Mouse (Mus musculus) spleen, adult 2 months (tissue): ENCODE data around the gene Rps3.

Experiments used
- CTCF ChIP-seq: fragments of 200-500 bp; IDR thresholded peaks from 2 replicates; pipeline ENCODE4 v1.5.1; 2011; ENCODE audit warnings: mild to moderate bottlenecking, inconsistent platforms; ENCODE audit not compliant: insufficient read depth, insufficient read length, insufficient replicate concordance; ENCODE audit errors: extremely low read depth
- POLR2A ChIP-seq: fragments of 200-500 bp; IDR thresholded peaks from 2 replicates; pipeline ENCODE4 v1.6.1; 2011; ENCODE audit warnings: low read depth, low read length, inconsistent platforms

DNA sequence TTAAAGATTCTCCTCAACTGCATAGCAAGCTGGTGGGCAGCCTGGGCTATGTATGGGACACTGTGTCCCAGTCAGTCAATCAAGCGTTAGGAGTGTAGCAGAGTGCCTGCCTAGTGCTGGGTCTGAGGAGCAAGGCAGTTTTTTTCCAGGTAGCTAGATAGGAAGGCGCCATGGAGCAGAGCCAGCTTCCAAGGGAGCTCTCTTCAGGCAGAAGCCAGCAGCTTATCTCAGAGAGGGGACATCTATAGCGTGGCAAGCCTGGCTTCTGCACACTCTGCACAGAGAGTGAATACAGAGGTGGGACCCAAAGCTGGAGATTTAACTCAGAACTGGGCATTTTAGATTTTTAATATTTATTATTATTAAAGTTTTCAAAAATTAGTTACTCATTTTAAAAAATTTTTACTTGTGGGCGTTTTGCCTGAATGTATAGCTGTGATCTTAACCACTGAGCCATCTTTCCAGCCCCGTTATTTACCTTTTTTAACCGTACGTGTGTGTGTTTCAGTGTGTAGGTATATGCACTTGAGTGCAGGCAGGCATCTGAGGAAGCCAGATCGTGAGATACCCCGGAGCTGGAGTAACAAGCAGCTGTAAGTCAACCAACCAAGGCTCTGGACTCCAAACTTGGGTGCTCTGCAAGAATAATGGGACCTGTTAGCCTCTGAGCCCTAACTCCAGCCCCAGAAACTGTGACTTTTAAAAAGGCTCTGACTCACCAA is 32.7 kb upstream of the Rps3 start:
- TF ChIP-seq CTCF (no peak), POLR2A (no peak)
